In the genomic region with DNA sequence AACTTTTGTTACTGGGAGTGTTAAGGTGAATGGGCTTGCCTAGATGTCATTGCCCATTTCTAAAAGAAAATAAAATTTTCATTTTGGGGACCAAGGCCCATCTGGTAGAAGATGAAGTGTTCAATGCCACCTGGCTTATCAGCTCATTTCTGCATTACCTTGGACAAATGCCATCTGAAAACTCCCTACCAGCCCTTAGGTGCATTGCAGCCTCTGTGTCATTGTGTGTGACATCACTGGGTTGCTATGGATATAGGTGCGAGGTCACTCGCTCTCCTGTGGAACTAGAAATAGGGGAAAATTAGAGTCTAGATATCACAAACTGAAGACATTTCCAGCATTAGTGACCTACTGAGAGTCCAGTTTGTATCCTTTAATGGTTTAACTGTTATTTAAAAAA, we compare ENCODE assay signal across 9 mouse cellular contexts. TPM values are rescaled to one million over a fixed set of nuclear protein-coding genes. Genes with fewer than 3 reads are reported as not detected.
DNase-seq lines count a peak whose midpoint lies in the region; ATAC-seq and TF ChIP-seq lines count a peak whose summit lies in the region.
"Had no signal": no experiment of that assay in that cellular context is flagged by ENCODE, and none has a peak within 500 bp of the region (broad histone marks: within the 10 kb centered on the region; RNA-seq: fewer than 3 reads in every experiment).

No protein-coding gene starts in this region.

- H3K27ac ChIP-seq in lung, embryonic 15.5 days, result no peak overlapping the region
- H3K27ac ChIP-seq in forebrain, embryonic 10.5 days, result no peak overlapping the region
- no peak overlapping the region for H3K27ac ChIP-seq in liver, embryonic 14.5 days
- H3K27ac ChIP-seq in stomach, postnatal 0 days (replicated peaks), result no peak overlapping the region
- H3K27ac ChIP-seq: embryonic facial prominence, embryonic 15.5 days had no signal

- H3K4me1 ChIP-seq in lung, embryonic 15.5 days, result peaks cover 28% of the 10 kb centered on the region
- H3K4me1 ChIP-seq in forebrain, embryonic 10.5 days, result peaks cover 31% of the 10 kb centered on the region
- peaks cover 7 to 9% of the 10 kb centered on the region in 2 experiments for H3K4me1 ChIP-seq in liver, embryonic 14.5 days (replicated peaks; ENCODE audit: control insufficient read depth in 2 of 2, insufficient read depth in 2 of 2, low read length in 1 of 2)
- H3K4me1 ChIP-seq in stomach, postnatal 0 days (replicated peaks; ENCODE audit: control insufficient read depth, insufficient read depth), result 0 out of 2 replicates have a peak, but pooled peaks cover 2% of the 10 kb centered on the region

- H3K27me3 ChIP-seq in lung, embryonic 15.5 days, result no peaks in the 10 kb centered on the region
- H3K27me3 ChIP-seq in forebrain, embryonic 10.5 days (ENCODE audit: poor library complexity, severe bottlenecking), result no peaks in the 10 kb centered on the region
- H3K27me3 ChIP-seq in liver, embryonic 14.5 days (ENCODE audit: control insufficient read depth, insufficient read depth, low read length), result no peaks in the 10 kb centered on the region
- H3K27me3 ChIP-seq in stomach, postnatal 0 days (ENCODE audit: control insufficient read depth, insufficient read depth, low read length), result no peaks in the 10 kb centered on the region
- H3K27me3 ChIP-seq: embryonic facial prominence, embryonic 15.5 days had no signal

- peak overlapping the region; percentile 32 for H3K4me2 ChIP-seq in lung, embryonic 15.5 days
- H3K4me2 ChIP-seq in liver, embryonic 14.5 days (ENCODE audit: low read depth), result peak overlapping the region; percentile 70; the same call in 1 of the 2 replicates
- no peak overlapping the region for H3K4me2 ChIP-seq in stomach, postnatal 0 days (replicated peaks; ENCODE audit: low read depth)

- peaks cover 34% of the 10 kb centered on the region for H3K36me3 ChIP-seq in lung, embryonic 15.5 days
- peaks cover 54% of the 10 kb centered on the region for H3K36me3 ChIP-seq in forebrain, embryonic 10.5 days (replicated peaks)
- peaks cover 37% of the 10 kb centered on the region for H3K36me3 ChIP-seq in liver, embryonic 14.5 days (replicated peaks; ENCODE audit: control insufficient read depth, insufficient read depth, low read depth)
- peaks cover 4% of the 10 kb centered on the region; the same call in 1 of the 2 replicates for H3K36me3 ChIP-seq in stomach, postnatal 0 days (ENCODE audit: control insufficient read depth, insufficient read depth, low read length)

- no peak for TF ChIP-seq EP300 in liver, embryonic 14.5 days (IDR thresholded peaks at IDR 0.05; ENCODE audit: low read depth)
- TF ChIP-seq EP300 in stomach, postnatal 0 days (optimal IDR thresholded peaks at IDR 0.05), result no peak

- no peak for ATAC-seq in lung, embryonic 15.5 days (ENCODE audit: borderline replicate concordance, extremely low read depth, low FRiP score, low TSS enrichment)
- ATAC-seq in liver, embryonic 14.5 days (ENCODE audit: insufficient read depth), result no peak
- no peak for ATAC-seq in stomach, postnatal 0 days (ENCODE audit: low FRiP score, low TSS enrichment)
- no peak for ATAC-seq in erythroblast, adult 5-6 weeks (replicated peaks; ENCODE audit: low FRiP score, poor library complexity, severe bottlenecking)

- no peak overlapping the region for H3K4me3 ChIP-seq in lung, embryonic 15.5 days
- H3K4me3 ChIP-seq in forebrain, embryonic 10.5 days, result peak overlapping the region; percentile 97
- no peak overlapping the region; a peak in 1 of 4 replicates for H3K4me3 ChIP-seq in liver, embryonic 14.5 days (ENCODE audit: insufficient read depth in 1 of 2, low read depth in 2 of 2, low read length in 2 of 2)
- no peak overlapping the region for H3K4me3 ChIP-seq in stomach, postnatal 0 days (ENCODE audit: low read depth, low read length)

- no peak overlapping the region for H3K9ac ChIP-seq in lung, embryonic 15.5 days
- H3K9ac ChIP-seq in liver, embryonic 14.5 days (replicated peaks), result peak overlapping the region; percentile 23
- H3K9ac ChIP-seq in stomach, postnatal 0 days (ENCODE audit: low read length), result no peak overlapping the region

- no peaks in the 10 kb centered on the region for H3K9me3 ChIP-seq in lung, embryonic 15.5 days
- H3K9me3 ChIP-seq in forebrain, embryonic 10.5 days, result no peaks in the 10 kb centered on the region
- no peaks in the 10 kb centered on the region for H3K9me3 ChIP-seq in liver, embryonic 14.5 days (ENCODE audit: control insufficient read depth, low read length)
- H3K9me3 ChIP-seq in stomach, postnatal 0 days (ENCODE audit: control insufficient read depth, low read length), result no peaks in the 10 kb centered on the region
- H3K9me3 ChIP-seq: embryonic facial prominence, embryonic 15.5 days had no signal

- no peak for TF ChIP-seq CTCF in liver, embryonic 14.5 days (IDR thresholded peaks at IDR 0.05; ENCODE audit: low read depth)
- no peak for TF ChIP-seq CTCF in stomach, postnatal 0 days (IDR thresholded peaks at IDR 0.05; ENCODE audit: low read depth)

- 80% methylated on average over 2 of the region's 2 CpGs for WGBS in lung, embryonic 15.5 days
- WGBS in forebrain, embryonic 10.5 days, result 91% methylated on average over 2 of the region's 2 CpGs
- 85% methylated on average over 2 of the region's 2 CpGs for WGBS in liver, embryonic 14.5 days (ENCODE audit: insufficient replicate concordance)
- 77% methylated on average over 2 of the region's 2 CpGs for WGBS in stomach, postnatal 0 days

- no peak for DNase-seq in lung, postnatal 36 days
- no peak for DNase-seq in forebrain, embryonic 10.5 days (ENCODE audit: extremely low spot score, low spot score)
- DNase-seq in liver, embryonic 14.5 days (ENCODE audit: low read depth in 3 of 3, low spot score in 3 of 3), result no peak
- DNase-seq in stomach, postnatal 0 days (ENCODE audit: low spot score), result peak; percentile 45
- DNase-seq in urinary bladder, adult 18-20 months (ENCODE audit: low spot score in 2 of 2), result no peak
- DNase-seq: lung, postnatal 14 days had no signal

RNA-seq across cellular contexts. Expression of a gene that starts 2.1 kb away (rescaled TPM):
- polyA plus RNA-seq in lung, embryonic 15.5 days (2015; fragmentation: Nextera tagmentation; extraction: Ambion mirVana), result 144 and 156 TPM in 2 replicates
- 264 and 283 TPM in 2 replicates for polyA plus RNA-seq in forebrain, embryonic 10.5 days (2016; fragmentation: Nextera tagmentation; extraction: Ambion mirVana)
- 21.7 and 25.9 TPM in 2 replicates for polyA plus RNA-seq in liver, embryonic 14.5 days (2012; rRNA removed)
- polyA plus RNA-seq in liver, embryonic 14.5 days (2014; fragmentation: Nextera tagmentation; extraction: Ambion mirVana), result 26.3 and 30.1 TPM in 2 replicates
- polyA plus RNA-seq in stomach, postnatal 0 days (2015; fragmentation: Nextera tagmentation; extraction: Ambion mirVana), result 86.0 and 89.2 TPM in 2 replicates
- total RNA-seq in erythroblast, adult 5-6 weeks (2015; ENCODE audit: low replicate concordance), result 14.8 and 40.5 TPM in 2 replicates
- total RNA-seq in erythroblast, adult 5-6 weeks (2017; ENCODE audit: low replicate concordance), result 17.3 and 17.9 TPM in 2 replicates

RNA-seq across cellular contexts. Expression of a gene that starts 42.0 kb away (rescaled TPM):
- 3.2 and 3.5 TPM in 2 replicates for polyA plus RNA-seq in lung, embryonic 15.5 days (2015; fragmentation: Nextera tagmentation; extraction: Ambion mirVana)
- 1.7 and 1.9 TPM in 2 replicates for polyA plus RNA-seq in forebrain, embryonic 10.5 days (2016; fragmentation: Nextera tagmentation; extraction: Ambion mirVana)
- polyA plus RNA-seq in liver, embryonic 14.5 days (2012; rRNA removed), result 2.3 and 2.8 TPM in 2 replicates
- 1.5 and 2.1 TPM in 2 replicates for polyA plus RNA-seq in liver, embryonic 14.5 days (2014; fragmentation: Nextera tagmentation; extraction: Ambion mirVana)
- polyA plus RNA-seq in stomach, postnatal 0 days (2015; fragmentation: Nextera tagmentation; extraction: Ambion mirVana), result 1.7 and 2.2 TPM in 2 replicates
- total RNA-seq in erythroblast, adult 5-6 weeks (2015; ENCODE audit: low replicate concordance), result 6.0 and 6.3 TPM in 2 replicates
- 0.56 TPM in 1 of 2 replicates, not detected in the other for total RNA-seq in erythroblast, adult 5-6 weeks (2017; ENCODE audit: low replicate concordance)

RNA-seq across cellular contexts. Expression of a gene that starts 44.6 kb away (rescaled TPM):
- 114 and 129 TPM in 2 replicates for polyA plus RNA-seq in lung, embryonic 15.5 days (2015; fragmentation: Nextera tagmentation; extraction: Ambion mirVana)
- 7.2 and 7.6 TPM in 2 replicates for polyA plus RNA-seq in forebrain, embryonic 10.5 days (2016; fragmentation: Nextera tagmentation; extraction: Ambion mirVana)
- 1.7 and 1.9 TPM in 2 replicates for polyA plus RNA-seq in liver, embryonic 14.5 days (2012; rRNA removed)
- polyA plus RNA-seq in liver, embryonic 14.5 days (2014; fragmentation: Nextera tagmentation; extraction: Ambion mirVana), result 1.7 and 1.8 TPM in 2 replicates
- 1,235 and 1,355 TPM in 2 replicates for polyA plus RNA-seq in stomach, postnatal 0 days (2015; fragmentation: Nextera tagmentation; extraction: Ambion mirVana)
- total RNA-seq in erythroblast, adult 5-6 weeks (2015; ENCODE audit: low replicate concordance), result not detected in 2 replicates
- total RNA-seq in erythroblast, adult 5-6 weeks (2017; ENCODE audit: low replicate concordance), result not detected in 2 replicates

RNA-seq across cellular contexts. Expression of a gene that starts 47.5 kb away (rescaled TPM):
- polyA plus RNA-seq in lung, embryonic 15.5 days (2015; fragmentation: Nextera tagmentation; extraction: Ambion mirVana), result not detected in 2 replicates
- polyA plus RNA-seq in forebrain, embryonic 10.5 days (2016; fragmentation: Nextera tagmentation; extraction: Ambion mirVana), result 0.12 TPM in 1 of 2 replicates, not detected in the other
- 0.03 TPM in 1 of 2 replicates, not detected in the other for polyA plus RNA-seq in liver, embryonic 14.5 days (2012; rRNA removed)
- not detected in 2 replicates for polyA plus RNA-seq in liver, embryonic 14.5 days (2014; fragmentation: Nextera tagmentation; extraction: Ambion mirVana)
- polyA plus RNA-seq in stomach, postnatal 0 days (2015; fragmentation: Nextera tagmentation; extraction: Ambion mirVana), result 0.07 TPM in 1 of 2 replicates, not detected in the other
- total RNA-seq in erythroblast, adult 5-6 weeks (2015; ENCODE audit: low replicate concordance), result not detected in 2 replicates
- not detected in 2 replicates for total RNA-seq in erythroblast, adult 5-6 weeks (2017; ENCODE audit: low replicate concordance)

Comparison
In these comparisons a context has a peak if more than half of its experiments do, and no peak if none do; other contexts are left out.
1. RNA of a gene that starts 44.6 kb away (polyA plus RNA-seq): 1,235 to 1,355 TPM in stomach, postnatal 0 days and 114 to 129 TPM in lung, embryonic 15.5 days; 7.2 to 7.6 TPM in forebrain, embryonic 10.5 days and 1.7 to 1.9 TPM in liver, embryonic 14.5 days; every median in the first group is over 10 times any median in the second.